Mouse (Mus musculus) T-cell, adult 66 days (primary cell): ENCODE data around the gene Il1f9. TPM values are rescaled to one million over a fixed set of nuclear protein-coding genes. Genes with fewer than 3 reads are reported as not detected.

Experiments
- total RNA-seq, 2 experiments: library from RNA; stranded (reverse); gene quantifications; 3 replicates in 1 of 2; 4 replicates in 1 of 2; pipeline ENCODE4 v1.2.4; 2023

Gene Il1f9
- total RNA-seq = not detected

GRCm38 (mm10) chr2:24186176-24186575 lies at the start of gene Il1f9:
Gene Il1f9, plus strand, starts transcription at chr2:24186476.

GRCm38 (mm10) chr2:24152861-24153260 lies 33.4 kb upstream of the Il1f9 start, which contains the start of gene Il1f8:
Gene Il1f8, plus strand, starts transcription at chr2:24153161.

DNA sequence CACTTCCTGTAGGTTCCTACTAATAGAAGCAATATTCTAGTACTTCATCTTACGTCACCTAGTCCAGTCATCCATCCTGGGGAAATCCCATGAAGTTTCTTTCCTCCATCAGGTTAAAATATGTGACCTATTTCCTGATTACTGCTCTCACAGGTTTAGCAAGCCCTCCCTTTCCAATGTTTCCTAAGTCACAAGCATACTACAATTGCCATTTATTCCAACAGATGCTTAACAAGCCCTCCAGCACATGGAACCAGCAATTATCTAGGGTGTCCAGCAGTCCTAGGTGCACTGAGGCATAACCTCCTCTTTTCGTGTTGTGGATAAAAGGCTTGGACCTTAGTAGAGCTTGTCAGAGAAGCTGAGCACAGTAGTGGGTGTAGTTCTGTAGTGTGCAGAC lies 28.8 kb downstream of the Il1f9 start, which contains the start of gene Il1f6:
Gene Il1f6 (plus strand): TSS at position 301 of the 400 bp plus-strand sequence.

Other genes with a start within 250 kb of the Il1f9 start
- not detected for gene Hnmt, start 137.1 kb upstream of the Il1f9 start, total RNA-seq
- gene Tbpl2, start 89.9 kb upstream of the Il1f9 start, total RNA-seq = not detected
- gene Il1f8, start 33.3 kb upstream of the Il1f9 start, total RNA-seq = not detected
- gene Il1f6, start 28.9 kb downstream of the Il1f9 start, total RNA-seq = not detected
- gene Il1f5, start 90.5 kb downstream of the Il1f9 start, total RNA-seq = not detected
- gene Il1f10, start 104.7 kb downstream of the Il1f9 start, total RNA-seq = not detected
- gene Il1rn, start 150.4 kb downstream of the Il1f9 start, total RNA-seq = under 1 TPM in 1 of 2 experiments, not detected in 1; 0.50 TPM
- gene Psd4, start 181.1 kb downstream of the Il1f9 start, total RNA-seq = 100 to 1,000 TPM; 193 to 213 TPM